Mouse (Mus musculus) lung, adult 2 months (tissue): ENCODE results near the gene Pkdrej. TPM values are rescaled to one million over a fixed set of nuclear protein-coding genes. Genes with fewer than 3 reads are reported as not detected.
"Not testable (repeated sequence)": the region's sequence is repeated elsewhere in the genome, so short reads cannot be mapped to it uniquely, and the experiment has no call there.

Experiments
- DNase-seq: peaks from one replicate; pipeline ENCODE4 v3.0.0; 2022
- H3K4me1 ChIP-seq: fragments of 200-500 bp; 2 replicates; pipeline ENCODE4 v1.6.1; 2011; ENCODE audit warnings: low read length; ENCODE audit not compliant: control insufficient read depth, insufficient read depth
- H3K4me3 ChIP-seq: fragments of 200-500 bp; replicated peaks from 2 replicates; pipeline ENCODE3; 2011; ENCODE audit warnings: low read depth, mild to moderate bottlenecking, control low read depth, low read length; ENCODE audit errors: extremely low read depth
- CTCF ChIP-seq: fragments of 200-500 bp; IDR thresholded peaks from 2 replicates; pipeline ENCODE4 v1.5.1; 2011; ENCODE audit warnings: mild to moderate bottlenecking, low read length, control low read depth; ENCODE audit not compliant: insufficient read depth
- POLR2A ChIP-seq: fragments of 200-500 bp; IDR thresholded peaks from 2 replicates; pipeline ENCODE4 v1.6.1; 2011; ENCODE audit warnings: low read depth, mild to moderate bottlenecking, control low read depth, low read length, borderline replicate concordance; ENCODE audit errors: extremely low read depth
- WGBS: fragments of 180-500 bp; shearing (Covaris S2); methylation state at CpG from one replicate; pipeline ENCODE4 v1.1.7; 2018; 5-methylcytosine and 5-hydroxymethylcytosine counted together
- polyA plus RNA-seq: library from polyadenylated mRNA; depleted of rRNA; stranded (reverse); fragments of >200 nt; gene quantifications from 2 replicates; pipeline ENCODE4 v1.2.3, GENCODE M21; 2012

Pkdrej gene
- polyA plus RNA-seq, 1 experiment = 0.44 TPM

- DNase-seq = no peak
- TF ChIP-seq POLR2A (no peak), CTCF (no peak)
- WGBS = 68% methylated on average over 16 of the region's 16 CpGs
Observed at GRCm38 (mm10) chr15:85788633-85789032, 32.9 kb downstream of the Pkdrej start.

GRCm38 (mm10) chr15:85788051-85788450, 33.5 kb downstream of the Pkdrej start:
- 90% methylated on average over 4 of the region's 4 CpGs for WGBS
- no peaks in the 10 kb centered on the region for H3K4me1 ChIP-seq
- TF ChIP-seq POLR2A = no peak
- TF ChIP-seq CTCF = no peak
- H3K4me3 ChIP-seq = no peak overlapping the region
- no peak for DNase-seq

More at GRCm38 (mm10) chr15:85788633-85789032, 32.9 kb downstream of the Pkdrej start:
- H3K4me3 ChIP-seq = no peak overlapping the region
- H3K4me1 ChIP-seq = no peaks in the 10 kb centered on the region

- TF ChIP-seq POLR2A = no peak
- no peak for TF ChIP-seq CTCF
- DNase-seq = no peak
- H3K4me1 ChIP-seq = no peaks in the 10 kb centered on the region
- no peak overlapping the region for H3K4me3 ChIP-seq
- WGBS = 87% methylated on average over 6 of the region's 6 CpGs
Observed at GRCm38 (mm10) chr15:85787482-85787881, 34.1 kb downstream of the Pkdrej start.

GRCm38 (mm10) chr15:85786711-85787110, 34.8 kb downstream of the Pkdrej start:
- Histone ChIP-seq H3K4me3 (no peak overlapping the region), H3K4me1 (no peaks in the 10 kb centered on the region)
- no peak for DNase-seq
- 61% methylated on average over 5 of the region's 5 CpGs for WGBS
- no peak for TF ChIP-seq POLR2A
- no peak for TF ChIP-seq CTCF

GRCm38 (mm10) chr15:85784341-85784740, 37.2 kb downstream of the Pkdrej start:
- Histone ChIP-seq H3K4me1 (no peaks in the 10 kb centered on the region), H3K4me3 (no peak overlapping the region)
- TF ChIP-seq POLR2A (no peak), CTCF (no peak)
- no peak for DNase-seq
- WGBS = 92% methylated on average over 3 of the region's 3 CpGs

- TF ChIP-seq POLR2A (no peak), CTCF (no peak)
- Histone ChIP-seq H3K4me1 (no peaks in the 10 kb centered on the region), H3K4me3 (no peak overlapping the region)
- 66% methylated on average over 4 of the region's 4 CpGs for WGBS
- DNase-seq = no peak
Observed at GRCm38 (mm10) chr15:85783146-85783545, 38.4 kb downstream of the Pkdrej start.

GRCm38 (mm10) chr15:85778891-85779290, 42.6 kb downstream of the Pkdrej start:
- not testable (repeated sequence) for H3K4me3 ChIP-seq, H3K4me1 ChIP-seq, DNase-seq
- WGBS = 84% methylated on average over 6 of the region's 6 CpGs

GRCm38 (mm10) chr15:85776771-85777170, 44.8 kb downstream of the Pkdrej start:
- Histone ChIP-seq H3K4me1 (no peaks in the 10 kb centered on the region), H3K4me3 (no peak overlapping the region)
- WGBS = 75% methylated on average over 5 of the region's 5 CpGs
- DNase-seq = no peak
- no peak for TF ChIP-seq POLR2A
- TF ChIP-seq CTCF = no peak

- Histone ChIP-seq H3K4me3 (no peak overlapping the region), H3K4me1 (no peaks in the 10 kb centered on the region)
- WGBS = 66% methylated on average over 2 of the region's 2 CpGs
- TF ChIP-seq CTCF (no peak), POLR2A (no peak)
- DNase-seq = no peak
Observed at GRCm38 (mm10) chr15:85776241-85776640, 45.3 kb downstream of the Pkdrej start.

- H3K4me3 ChIP-seq = no peak overlapping the region
- TF ChIP-seq POLR2A (no peak), CTCF (no peak)
- no peak for DNase-seq
- 82% methylated on average over 7 of the region's 7 CpGs for WGBS
- no peaks in the 10 kb centered on the region for H3K4me1 ChIP-seq
Observed at GRCm38 (mm10) chr15:85775001-85775400, 46.5 kb downstream of the Pkdrej start.

GRCm38 (mm10) chr15:85774419-85774818, 47.1 kb downstream of the Pkdrej start:
- TF ChIP-seq POLR2A (no peak), CTCF (no peak)
- no peaks in the 10 kb centered on the region for H3K4me1 ChIP-seq
- 80% methylated on average over 9 of the region's 9 CpGs for WGBS
- H3K4me3 ChIP-seq = no peak overlapping the region
- DNase-seq = no peak
